Mouse (Mus musculus) heart, postnatal 0 days (tissue): ENCODE data around the gene Maml3.

Experiments used
- CTCF ChIP-seq: IDR thresholded peaks from 2 replicates; pipeline ENCODE4 v1.5.1; 2016; ENCODE audit warnings: antibody characterized with exemption, control low read depth, low read depth
- EP300 ChIP-seq: IDR thresholded peaks from 2 replicates; pipeline ENCODE4 v1.6.1; 2016; ENCODE audit warnings: antibody characterized with exemption, low read depth

DNA sequence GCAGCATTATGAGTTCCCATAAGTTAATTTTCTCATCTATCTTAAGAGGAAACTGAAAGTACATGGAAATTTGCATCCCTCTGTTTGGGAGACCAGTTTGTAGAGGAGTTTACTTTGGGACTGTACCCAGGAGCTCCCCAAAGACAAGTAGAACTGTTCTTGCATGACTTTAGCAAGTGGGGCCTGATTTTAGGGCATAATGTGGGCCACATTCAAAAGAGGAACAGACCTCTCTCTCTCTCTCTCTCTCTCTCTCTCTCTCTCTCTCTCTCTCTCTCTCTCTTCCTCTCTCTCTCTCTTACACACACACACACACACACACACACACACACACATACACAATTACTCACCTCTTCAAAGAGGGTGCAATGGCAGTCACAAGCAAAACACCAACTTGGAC, 3.2 kb upstream of the Maml3 start:
- TF ChIP-seq CTCF (no peak), EP300 (no peak)
